Mouse (Mus musculus) layer of hippocampus, postnatal 25 days (tissue): ENCODE results near the gene Pgbd1. TPM values are rescaled to one million over a fixed set of nuclear protein-coding genes. Genes with fewer than 3 reads are reported as not detected.

Source experiments
- microRNA-seq, 2 experiments: library from miRNA; unstranded; fragments of <30 nt; microRNA quantifications; one replicate each; pipeline ENCODE4 v1.2.0; 2021
- total RNA-seq, 2 experiments: library from RNA; stranded (reverse); gene quantifications; 2 replicates each; pipeline ENCODE4 v1.2.3; 2021

Pgbd1 gene
- total RNA-seq, 2 experiments from 2014 or later = 1.2 to 1.8 TPM

Small RNA genes within 50 kb of the gene (microRNA-seq; reads per million reads assigned to microRNA genes)
- 0 reads per million in 2 experiments for gene Mir1896
- 0 to 0.18 reads per million in 2 experiments for gene Mir6942

Other genes with a start within 250 kb of the Pgbd1 start
- gene Gpx5, start 148.3 kb downstream of the Pgbd1 start, total RNA-seq = not detected
- gene Gpx6, start 128.9 kb downstream of the Pgbd1 start, total RNA-seq = not detected
- not detected for gene Olfr1367, start 94.1 kb downstream of the Pgbd1 start, total RNA-seq
- gene Zscan12, start 78.2 kb downstream of the Pgbd1 start, total RNA-seq = 1 to 10 TPM; 8.5 to 9.7 TPM
- 10 to 100 TPM; 35.6 to 42.4 TPM for gene Zkscan3, start 38.3 kb downstream of the Pgbd1 start, total RNA-seq
- gene Zscan26, start 12.7 kb upstream of the Pgbd1 start, total RNA-seq = 10 to 100 TPM; 45.3 to 47.3 TPM
- gene Nkapl, start 27.5 kb upstream of the Pgbd1 start, total RNA-seq = 1 to 10 TPM in 1 of 2 experiments, under 1 TPM in 1; 0.91 to 1.6 TPM
- 1 to 10 TPM; 5.8 to 6.7 TPM for gene Zkscan4, start 37.8 kb upstream of the Pgbd1 start, total RNA-seq
- not detected for gene Gm10065, start 38.4 kb upstream of the Pgbd1 start, total RNA-seq
- 10 to 100 TPM; 21.2 to 24.4 TPM for gene AK157302, start 54.2 kb upstream of the Pgbd1 start, total RNA-seq
- gene Gm11273, start 60.4 kb upstream of the Pgbd1 start, total RNA-seq = 10 to 100 TPM; 68.8 to 76.1 TPM
- gene Zkscan8, start 90.1 kb upstream of the Pgbd1 start, total RNA-seq = 10 to 100 TPM; 16.4 to 17.0 TPM
- not detected for gene Olfr1366, start 101.8 kb upstream of the Pgbd1 start, total RNA-seq
- gene Olfr1535, start 118.8 kb upstream of the Pgbd1 start, total RNA-seq = not detected
- gene Olfr1364, start 140.7 kb upstream of the Pgbd1 start, total RNA-seq = not detected
- not detected for gene Olfr1362, start 173.0 kb upstream of the Pgbd1 start, total RNA-seq
- gene Olfr11, start 201.5 kb upstream of the Pgbd1 start, total RNA-seq = not detected
- not detected for gene Olfr1361, start 222.3 kb upstream of the Pgbd1 start, total RNA-seq
- not detected for gene Olfr1360, start 236.3 kb upstream of the Pgbd1 start, total RNA-seq